Mouse (Mus musculus): ENCODE results near the gene Susd6.

Susd6 gene

GRCm38 (mm10) chr12:80776046-80776634, 14.2 kb upstream of the Susd6 start:
- TF ChIP-seq GATA4 (IDR thresholded peaks at IDR 0.05; ENCODE audit: insufficient replicate concordance, low read length) = no peak

GRCm38 (mm10) chr12:80778188-80778936, 11.9 kb upstream of the Susd6 start:
- TF ChIP-seq GATA4 (IDR thresholded peaks at IDR 0.05; ENCODE audit: insufficient replicate concordance, low read length) = no peak

- no peak for TF ChIP-seq GATA4 (IDR thresholded peaks at IDR 0.05; ENCODE audit: insufficient replicate concordance, low read length)
These were observed 10.6 kb upstream of the Susd6 start for GRCm38 (mm10) chr12:80779760-80780159.

GRCm38 (mm10) chr12:80782190-80782589, 8.1 kb upstream of the Susd6 start:
- no peak for TF ChIP-seq GATA4 (IDR thresholded peaks at IDR 0.05; ENCODE audit: insufficient replicate concordance, low read length)

- TF ChIP-seq GATA4 (IDR thresholded peaks at IDR 0.05; ENCODE audit: insufficient replicate concordance, low read length) = no peak
These were observed 7.4 kb upstream of the Susd6 start for GRCm38 (mm10) chr12:80782892-80783291.

GRCm38 (mm10) chr12:80783889-80784288, 6.4 kb upstream of the Susd6 start:
- TF ChIP-seq GATA4 (IDR thresholded peaks at IDR 0.05; ENCODE audit: insufficient replicate concordance, low read length) = no peak

GRCm38 (mm10) chr12:80785005-80785404, 5.3 kb upstream of the Susd6 start:
- no peak for TF ChIP-seq GATA4 (IDR thresholded peaks at IDR 0.05; ENCODE audit: insufficient replicate concordance, low read length)

GRCm38 (mm10) chr12:80785597-80785996, 4.7 kb upstream of the Susd6 start:
- TF ChIP-seq GATA4 (IDR thresholded peaks at IDR 0.05; ENCODE audit: insufficient replicate concordance, low read length) = no peak

- TF ChIP-seq GATA4 (IDR thresholded peaks at IDR 0.05; ENCODE audit: insufficient replicate concordance, low read length) = no peak
These were observed 3.7 kb upstream of the Susd6 start for GRCm38 (mm10) chr12:80786591-80786990.

GRCm38 (mm10) chr12:80787604-80788003, 2.7 kb upstream of the Susd6 start:
- no peak for TF ChIP-seq GATA4 (IDR thresholded peaks at IDR 0.05; ENCODE audit: insufficient replicate concordance, low read length)

- no peak for TF ChIP-seq GATA4 (IDR thresholded peaks at IDR 0.05; ENCODE audit: insufficient replicate concordance, low read length)
These were observed 2.1 kb upstream of the Susd6 start for GRCm38 (mm10) chr12:80788188-80788587.

GRCm38 (mm10) chr12:80790700-80791570, 625 bp downstream of the Susd6 start:
- TF ChIP-seq GATA4 (IDR thresholded peaks at IDR 0.05; ENCODE audit: insufficient replicate concordance, low read length) = no peak

GRCm38 (mm10) chr12:80791571-80792444, 1.5 kb downstream of the Susd6 start:
- no peak for TF ChIP-seq GATA4 (IDR thresholded peaks at IDR 0.05; ENCODE audit: insufficient replicate concordance, low read length)

- no peak for TF ChIP-seq GATA4 (IDR thresholded peaks at IDR 0.05; ENCODE audit: insufficient replicate concordance, low read length)
These were observed 2.6 kb downstream of the Susd6 start for GRCm38 (mm10) chr12:80792867-80793266.

- TF ChIP-seq GATA4 (IDR thresholded peaks at IDR 0.05; ENCODE audit: insufficient replicate concordance, low read length) = no peak
These were observed 3.2 kb downstream of the Susd6 start for GRCm38 (mm10) chr12:80793535-80793934.

All from liver, adult (tissue).